Mouse (Mus musculus): ENCODE measurements around the gene Rnh1. TPM values are rescaled to one million over a fixed set of nuclear protein-coding genes. Genes with fewer than 3 reads are reported as not detected.

Gene Rnh1
- polyA plus RNA-seq, 1 experiment = 1.5 TPM

DNA sequence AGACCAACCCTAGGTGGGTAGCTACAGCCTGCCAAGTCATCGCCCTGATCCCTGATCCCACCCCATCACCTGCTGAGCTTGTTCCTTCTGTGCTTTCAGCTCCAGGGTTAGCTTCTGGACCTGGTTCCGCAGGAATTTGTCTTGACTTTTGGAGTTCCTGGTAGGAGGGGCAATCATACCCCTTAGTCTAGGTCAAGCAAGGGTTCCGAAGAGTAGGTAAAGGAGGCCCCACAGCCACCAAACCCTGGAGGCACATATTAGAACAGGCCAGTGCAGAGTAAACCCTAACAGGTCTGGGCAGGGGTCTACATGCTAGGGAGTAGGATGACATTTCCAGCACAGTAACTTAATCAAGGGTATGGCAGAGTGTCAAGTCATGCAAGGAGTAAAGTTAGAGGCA, 40.5 kb upstream of the Rnh1 start:
- TF ChIP-seq GATA1 (IDR thresholded peaks at IDR 0.05; ENCODE audit: low read length) = no peak

DNA sequence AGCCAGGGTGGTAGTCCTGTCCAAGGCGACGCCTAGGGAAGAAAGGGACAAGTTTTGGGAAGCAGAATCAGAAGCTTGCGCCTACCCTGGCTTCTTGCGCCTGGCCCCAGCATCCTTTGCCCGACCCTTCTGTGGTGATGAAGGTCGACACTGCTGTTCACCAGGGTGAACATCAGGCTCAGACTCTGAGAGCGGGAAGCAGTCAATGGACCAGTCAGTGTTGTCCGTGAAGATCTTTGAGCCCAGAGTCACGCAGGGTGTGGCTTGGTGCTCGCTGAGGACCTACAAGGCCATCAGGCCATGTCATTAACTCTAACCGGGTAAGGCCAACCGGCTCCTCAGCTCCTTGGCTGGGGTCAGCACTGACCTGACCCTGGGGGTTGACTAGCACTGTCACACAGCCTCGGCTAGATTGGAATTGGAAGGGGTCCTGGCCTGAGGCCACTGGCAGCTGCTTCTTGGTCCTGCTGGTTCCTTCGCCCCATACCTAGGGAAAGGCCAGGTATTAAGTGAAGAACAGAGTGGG, 38.0 kb upstream of the Rnh1 start:
- no peak for TF ChIP-seq GATA1 (IDR thresholded peaks at IDR 0.05; ENCODE audit: low read length)

DNA sequence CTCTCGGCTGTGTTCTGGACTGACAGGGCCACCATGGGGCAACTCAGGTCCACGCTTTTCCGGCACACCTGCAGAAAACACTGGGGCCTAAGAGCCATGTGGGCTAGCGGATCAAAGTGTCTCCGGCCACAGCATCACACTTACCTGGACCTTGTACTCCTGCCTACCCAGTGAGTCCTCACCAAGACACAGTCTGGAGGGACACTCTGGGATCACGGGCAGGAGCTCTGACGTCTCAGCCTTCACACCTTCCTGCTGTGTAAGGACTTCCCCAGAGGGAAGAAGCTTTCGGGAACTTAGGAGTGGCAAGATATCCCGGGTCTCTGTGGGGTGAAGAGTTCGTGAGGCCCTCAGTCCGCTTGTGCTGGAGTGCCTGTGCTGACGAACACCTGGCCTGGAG, 37.5 kb upstream of the Rnh1 start:
- no peak for TF ChIP-seq GATA1 (IDR thresholded peaks at IDR 0.05; ENCODE audit: low read length)

DNA sequence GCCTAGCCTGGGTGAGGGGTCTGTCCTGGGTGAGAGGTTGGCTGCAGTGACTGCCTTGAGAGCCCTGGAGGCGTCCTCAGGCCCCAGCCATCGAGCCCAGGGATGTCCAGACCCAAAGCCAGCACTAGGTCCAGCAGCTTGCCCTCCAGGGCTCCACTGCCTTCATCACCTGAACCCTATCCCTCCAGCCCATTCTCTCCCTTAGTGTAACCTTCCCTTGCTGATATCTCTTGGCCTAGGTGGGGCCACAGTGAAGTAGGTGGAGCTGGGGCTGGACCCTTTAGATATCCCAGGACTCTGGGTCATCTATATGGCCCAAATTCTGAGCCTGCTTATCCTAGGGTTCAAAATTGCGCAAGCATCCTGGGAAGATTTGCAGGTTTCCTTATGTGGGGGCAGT, 36.9 kb upstream of the Rnh1 start:
- TF ChIP-seq GATA1 (IDR thresholded peaks at IDR 0.05; ENCODE audit: low read length) = no peak

DNA sequence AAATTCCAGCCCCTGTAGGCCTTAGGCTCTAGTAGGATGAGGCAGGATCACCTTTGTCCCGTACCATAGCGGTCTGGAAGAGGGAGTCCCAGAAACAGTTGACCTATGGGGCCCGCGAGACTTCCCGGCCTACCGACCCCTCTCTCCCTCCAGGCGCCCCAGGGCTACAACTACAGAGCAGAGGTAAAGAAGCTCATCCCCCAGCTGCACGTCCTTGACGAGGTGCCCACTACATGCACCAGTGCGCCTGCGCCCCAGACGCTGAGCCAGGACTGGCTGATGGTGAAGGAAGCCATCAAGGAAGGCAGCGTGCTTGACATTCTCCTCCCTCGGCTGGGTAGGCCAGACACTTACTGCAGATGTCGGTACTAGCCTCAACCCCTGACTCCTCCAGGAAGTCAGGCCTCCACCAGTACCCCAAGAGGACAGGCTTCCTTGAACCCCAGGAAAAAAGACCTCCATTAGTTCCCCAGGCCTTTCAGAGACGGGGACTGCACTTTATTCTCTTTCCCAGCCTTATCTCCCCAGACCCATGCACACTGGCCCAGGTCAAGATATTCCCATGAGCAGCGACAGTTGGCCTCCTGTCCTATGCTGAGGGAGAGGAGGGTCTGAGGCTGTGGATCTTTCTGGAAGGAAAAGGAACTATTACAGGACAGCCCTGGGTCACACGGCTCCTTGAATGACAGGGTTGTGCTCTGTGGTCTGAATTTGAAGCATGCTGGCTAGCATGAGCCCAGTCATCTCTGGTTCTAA, 33.7 kb upstream of the Rnh1 start:
- TF ChIP-seq GATA1 (IDR thresholded peaks at IDR 0.05; ENCODE audit: low read length) = no peak

DNA sequence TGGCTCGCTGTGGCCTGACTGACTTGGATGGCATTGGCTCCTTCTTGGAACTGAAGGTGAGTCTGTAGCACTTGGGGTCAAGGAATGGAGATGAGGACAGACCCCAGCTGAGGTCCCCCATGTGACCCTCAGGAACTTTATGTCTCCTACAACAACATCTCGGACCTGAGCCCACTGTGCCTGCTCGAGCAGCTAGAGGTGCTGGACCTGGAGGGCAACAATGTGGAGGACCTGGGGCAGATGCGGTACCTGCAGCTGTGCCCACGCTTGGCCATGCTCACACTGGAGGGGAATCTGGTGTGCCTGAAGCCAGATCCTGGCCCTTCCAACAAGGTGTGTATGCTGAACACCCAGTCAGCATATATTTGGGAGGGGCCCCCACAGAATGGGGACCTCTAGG, 32.8 kb upstream of the Rnh1 start:
- TF ChIP-seq GATA1 (IDR thresholded peaks at IDR 0.05; ENCODE audit: low read length) = no peak

DNA sequence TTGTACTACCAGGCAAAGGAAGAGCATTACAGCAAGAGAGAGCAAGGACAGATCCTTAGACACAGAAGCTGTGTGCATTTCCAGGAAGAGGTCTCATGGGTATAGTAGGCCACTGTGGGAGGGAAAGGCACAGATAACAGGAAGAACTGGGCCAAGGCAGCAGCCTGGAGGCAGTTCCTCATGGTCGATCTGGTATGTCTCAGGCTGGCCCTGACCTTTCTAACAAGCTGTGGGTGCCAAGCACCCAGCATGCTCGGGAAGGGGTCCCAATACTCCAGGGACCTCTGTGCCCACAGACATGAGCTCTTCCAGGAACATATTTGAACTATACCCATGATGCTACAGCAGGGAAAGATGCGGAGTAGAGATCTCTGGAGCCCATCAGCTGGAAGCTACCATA, 31.9 kb upstream of the Rnh1 start:
- TF ChIP-seq GATA1 (IDR thresholded peaks at IDR 0.05; ENCODE audit: low read length) = no peak

DNA sequence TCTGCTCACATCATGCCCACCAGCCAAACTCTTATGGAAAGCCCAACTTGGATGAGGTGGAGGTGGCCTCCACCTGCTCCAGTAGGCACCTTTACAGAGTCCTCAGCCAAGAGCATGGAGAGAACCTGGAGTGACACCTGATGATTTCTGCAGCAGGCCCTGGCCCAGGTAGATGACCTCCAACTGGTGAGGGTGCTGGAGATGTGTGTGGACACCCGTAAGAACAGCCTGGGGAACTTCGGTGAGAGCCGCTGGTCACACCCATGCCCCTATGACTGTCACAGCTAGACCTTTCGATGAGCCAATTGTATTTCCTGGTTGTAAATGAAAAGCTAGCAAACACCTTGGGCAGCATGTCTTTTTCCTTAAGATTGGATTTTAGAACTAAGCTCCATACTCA, 25.5 kb upstream of the Rnh1 start:
- TF ChIP-seq GATA1 (IDR thresholded peaks at IDR 0.05; ENCODE audit: low read length) = no peak

DNA sequence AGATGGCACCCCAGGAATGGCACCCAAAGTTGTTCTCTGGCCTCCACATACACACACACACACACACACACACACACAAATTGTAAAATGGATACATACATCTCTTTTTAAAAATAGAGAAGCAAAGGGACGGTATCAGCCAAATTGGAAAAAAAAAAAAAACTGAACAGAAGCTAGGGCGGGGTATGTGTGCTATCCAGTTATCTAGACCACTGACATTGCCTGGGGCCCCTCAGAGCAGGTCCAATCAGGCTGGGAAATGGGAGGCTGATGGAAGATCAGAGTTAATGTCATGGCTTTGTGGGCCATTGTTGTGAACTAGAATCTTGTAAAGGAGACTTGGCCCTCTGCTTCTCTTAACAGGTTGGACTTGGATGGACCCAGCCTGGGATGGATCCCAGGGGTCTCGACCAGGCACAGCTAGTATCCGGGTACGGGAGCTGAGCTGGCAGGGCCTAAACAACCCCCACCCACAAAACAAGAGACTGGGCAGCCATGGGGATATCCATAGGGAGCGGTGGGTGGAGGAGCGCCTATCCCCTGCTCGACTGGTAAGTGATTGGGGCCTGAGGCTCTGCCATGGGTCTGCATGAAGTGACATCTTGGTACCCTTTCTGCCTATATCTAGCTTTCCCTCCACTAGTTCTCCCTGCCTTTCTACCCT, 24.1 kb upstream of the Rnh1 start:
- TF ChIP-seq GATA1 (IDR thresholded peaks at IDR 0.05; ENCODE audit: low read length) = no peak

DNA sequence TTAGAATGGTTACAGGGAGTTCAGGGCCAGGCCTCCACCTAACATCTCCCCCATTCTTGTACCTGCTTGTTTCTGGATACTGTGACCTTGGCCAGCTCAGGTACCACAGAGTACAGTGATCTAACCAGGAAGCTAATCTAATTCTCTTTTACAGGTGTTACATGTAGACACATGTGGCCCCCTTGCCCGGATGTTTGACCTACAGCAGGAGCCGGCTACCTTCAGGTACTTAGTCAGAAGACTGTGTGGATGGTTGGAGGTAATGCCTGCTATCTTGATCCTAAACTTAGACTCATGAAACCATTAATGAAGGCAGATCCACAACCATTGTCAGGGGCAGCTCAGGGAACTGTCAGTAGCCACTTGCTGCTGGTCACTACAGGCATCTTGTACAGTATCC, 23.1 kb upstream of the Rnh1 start:
- TF ChIP-seq GATA1 (IDR thresholded peaks at IDR 0.05; ENCODE audit: low read length) = no peak

DNA sequence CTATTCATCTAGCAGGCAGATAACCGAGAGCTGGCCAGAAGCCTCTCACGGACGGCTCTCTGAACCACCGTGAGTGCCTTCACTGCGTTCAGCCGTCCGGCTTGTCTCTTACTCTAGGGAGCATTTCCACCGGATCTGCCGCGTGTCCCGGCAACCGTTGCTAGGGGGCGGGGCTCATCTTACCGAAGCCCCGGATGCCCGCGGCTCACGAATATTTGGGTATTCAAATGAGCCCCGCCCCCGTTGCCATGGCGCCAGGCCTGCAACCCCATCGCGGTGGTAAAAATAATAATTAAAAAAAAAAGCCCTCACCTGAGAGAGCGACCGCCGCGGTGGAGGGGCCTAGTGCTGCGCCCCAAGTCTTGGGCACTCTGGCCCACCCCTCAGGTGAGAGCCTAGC, 22.2 kb upstream of the Rnh1 start:
- no peak for TF ChIP-seq GATA1 (IDR thresholded peaks at IDR 0.05; ENCODE audit: low read length)

DNA sequence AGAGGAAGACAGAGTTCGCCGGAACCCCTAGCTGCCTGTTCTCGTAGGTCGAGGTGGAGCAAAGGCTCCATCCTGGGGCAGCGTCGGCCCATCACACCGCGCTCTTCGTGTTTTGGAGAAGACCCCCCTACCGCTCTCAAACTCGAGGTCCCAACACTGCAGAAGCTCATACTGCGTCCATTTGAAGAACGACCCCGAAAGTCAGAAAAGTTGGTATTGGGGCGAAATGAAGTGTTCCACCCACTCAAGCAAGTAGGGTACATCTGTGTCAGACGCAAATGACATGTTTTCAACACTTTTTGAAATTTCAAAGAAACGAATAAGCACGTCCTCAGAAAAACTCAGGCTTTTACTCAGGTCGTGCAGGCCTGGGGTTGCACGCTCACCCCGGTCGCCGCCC, 21.8 kb upstream of the Rnh1 start:
- TF ChIP-seq GATA1 (IDR thresholded peaks at IDR 0.05; ENCODE audit: low read length) = no peak

DNA sequence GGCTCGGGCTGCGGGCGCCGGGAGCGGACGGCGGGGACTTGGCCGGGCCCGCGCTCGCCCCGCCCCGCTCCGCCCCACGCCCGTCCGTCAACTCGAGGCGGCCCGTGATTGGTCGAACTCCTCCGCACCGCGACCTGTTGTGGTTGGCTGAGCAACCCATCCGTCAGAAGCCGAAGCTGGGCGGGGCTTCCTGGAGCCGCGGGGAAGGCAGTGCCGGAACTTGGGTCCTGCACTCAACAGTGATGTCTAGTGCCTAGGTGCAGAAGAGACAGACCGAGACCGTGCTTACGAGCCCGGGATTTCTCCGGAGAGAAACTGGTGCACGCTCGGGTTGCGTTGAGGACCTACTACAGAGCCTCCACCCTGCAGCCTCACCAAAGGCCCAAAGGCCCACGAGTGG, 21.3 kb upstream of the Rnh1 start, which contains the start of the genes Hras and Lrrc56:
Hras (minus strand) TSS at position 58 of the 400 bp plus-strand sequence.
Lrrc56 (plus strand) TSS at position 210 of the 400 bp plus-strand sequence.
- no peak for TF ChIP-seq GATA1 (IDR thresholded peaks at IDR 0.05; ENCODE audit: low read length)

DNA sequence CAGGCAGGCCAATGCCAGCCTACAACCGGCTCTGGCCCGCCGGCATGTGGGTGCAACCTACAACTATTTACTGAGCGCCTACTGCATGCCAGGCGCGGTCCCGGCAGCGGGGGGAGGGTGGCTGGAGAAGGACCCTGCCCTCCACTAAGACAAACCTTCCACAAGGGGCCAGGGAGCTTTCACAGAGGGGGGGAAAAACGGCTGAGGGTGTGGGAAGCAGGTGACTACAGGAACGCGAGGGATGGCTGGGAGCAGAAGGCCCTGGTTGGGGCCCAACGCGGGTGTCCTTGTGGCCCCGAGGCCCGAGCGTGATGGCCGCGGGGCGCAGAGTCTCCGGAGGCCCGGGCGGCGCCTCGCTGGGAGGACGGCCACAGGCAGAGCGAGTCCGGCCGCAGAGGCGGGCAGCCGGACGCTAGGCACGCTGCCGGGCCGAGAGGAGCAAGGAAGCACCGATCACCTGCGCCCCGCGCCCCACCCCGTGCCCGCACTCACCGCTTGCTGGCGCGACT, 20.7 kb upstream of the Rnh1 start:
- no peak for TF ChIP-seq GATA1 (IDR thresholded peaks at IDR 0.05; ENCODE audit: low read length)

DNA sequence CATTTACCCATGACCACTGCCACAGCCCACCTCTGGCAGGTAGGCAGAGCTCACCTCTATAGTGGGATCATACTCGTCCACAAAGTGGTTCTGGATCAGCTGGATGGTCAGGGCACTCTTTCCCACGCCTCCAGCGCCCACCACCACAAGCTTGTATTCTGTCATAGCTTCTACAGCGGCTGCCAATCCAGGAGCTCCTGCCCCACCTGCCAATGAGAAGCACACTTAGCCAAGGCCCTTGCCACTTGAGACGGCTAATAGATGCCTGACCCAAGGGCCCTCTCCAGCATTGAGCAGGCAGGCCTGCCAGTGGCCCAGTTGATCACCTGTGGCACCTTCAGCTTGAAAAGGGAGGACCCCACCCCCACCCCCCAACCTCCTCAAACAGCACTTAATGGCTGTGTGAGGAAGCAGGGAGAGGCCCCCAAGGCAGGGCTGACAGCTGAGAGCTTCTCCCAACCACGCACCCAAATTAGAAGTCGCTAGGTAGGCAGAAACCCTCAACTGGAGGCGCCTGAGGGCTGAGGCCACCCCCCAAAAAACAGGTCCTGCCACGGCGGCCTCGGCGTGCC, 20.2 kb upstream of the Rnh1 start:
- no peak for TF ChIP-seq GATA1 (IDR thresholded peaks at IDR 0.05; ENCODE audit: low read length)
